Mouse (Mus musculus) limb, embryonic 11.5 days (tissue): Measurements from ENCODE around the gene Ipo9. TPM values are rescaled to one million over a fixed set of nuclear protein-coding genes. Genes with fewer than 3 reads are reported as not detected.

Experiments
- ATAC-seq: fragments of 200-750 bp; cut with Nextera tagmentation; 2 replicates; pipeline ENCODE4 v1.8.0; 2017; ENCODE audit warnings: low read depth; ENCODE audit not compliant: insufficient number of reproducible peaks, low FRiP score, low TSS enrichment
- DNase-seq: peaks from one replicate; pipeline ENCODE4 v3.0.0-alpha.2; 2015; ENCODE audit warnings: low spot score
- H3K27ac ChIP-seq: fragments of 300-500 bp; sonication (generic); replicated peaks from 2 replicates; pipeline ENCODE4 v1.5.1; 2014; ENCODE audit warnings: low read depth, mild to moderate bottlenecking, low read length
- H3K27me3 ChIP-seq: fragments of 300-500 bp; sonication (generic); 2 replicates; pipeline ENCODE4 v1.6.1; 2014; ENCODE audit warnings: mild to moderate bottlenecking, low read length, mixed read lengths; ENCODE audit not compliant: control insufficient read depth, insufficient read depth
- H3K36me3 ChIP-seq: fragments of 300-500 bp; sonication (generic); 2 replicates; pipeline ENCODE4 v1.6.1; 2014; ENCODE audit warnings: mild to moderate bottlenecking, low read length, moderate library complexity, mixed read lengths; ENCODE audit not compliant: control insufficient read depth, insufficient read depth
- H3K4me1 ChIP-seq: fragments of 300-500 bp; sonication (generic); 2 replicates; pipeline ENCODE4 v1.6.1; 2014; ENCODE audit warnings: low read length, mixed read lengths; ENCODE audit not compliant: control insufficient read depth, insufficient read depth
- H3K4me2 ChIP-seq: fragments of 300-500 bp; sonication (generic); 2 replicates; pipeline ENCODE4 v1.6.1; 2014; ENCODE audit warnings: low read depth, mild to moderate bottlenecking, moderate library complexity; ENCODE audit not compliant: severe bottlenecking
- H3K4me3 ChIP-seq: fragments of 300-500 bp; sonication (generic); 2 replicates; pipeline ENCODE4 v1.5.1; 2014; ENCODE audit warnings: low read depth, low read length
- H3K9ac ChIP-seq: fragments of 300-500 bp; sonication (generic); 2 replicates; pipeline ENCODE4 v1.6.1; 2014; ENCODE audit warnings: mild to moderate bottlenecking, low read length
- H3K9me3 ChIP-seq: fragments of 300-500 bp; sonication (generic); 2 replicates; pipeline ENCODE4 v1.6.1; 2016; ENCODE audit warnings: low read length; ENCODE audit not compliant: control insufficient read depth
- WGBS: fragments of 180-500 bp; shearing (Covaris S2); extraction: QIAGEN DNeasy Blood & Tissue Kit; methylation state at CpG from one replicate; pipeline ENCODE4 v1.1.7; 2014; 5-methylcytosine and 5-hydroxymethylcytosine counted together
- polyA plus RNA-seq: library from polyadenylated mRNA; unstranded; fragments of >200 nt; fragmentation: Nextera tagmentation; extraction: Ambion mirVana; gene quantifications from 2 replicates; pipeline ENCODE4 v1.2.1, GENCODE M21; 2014

Ipo9 gene
- polyA plus RNA-seq, 1 experiment from 2014 or later: 191 TPM

- Histone ChIP-seq H3K4me3 (no peak overlapping the region), H3K4me1 (no peaks in the 10 kb centered on the region), H3K4me2 (no peak overlapping the region), H3K9ac (no peak overlapping the region), H3K36me3 (no peaks in the 10 kb centered on the region), H3K27me3 (no peaks in the 10 kb centered on the region), H3K27ac (no peak overlapping the region), H3K9me3 (no peaks in the 10 kb centered on the region)
- no peak for DNase-seq
- ATAC-seq: no peak
- WGBS: 87% methylated on average over 4 of the region's 4 CpGs
Measured at GRCm38 (mm10) chr1:135361491-135361890, 68.8 kb downstream of the Ipo9 start.

GRCm38 (mm10) chr1:135359071-135359470 is 71.2 kb downstream of the Ipo9 start:
- H3K9ac ChIP-seq: no peak overlapping the region
- DNase-seq: no peak
- H3K9me3 ChIP-seq: no peaks in the 10 kb centered on the region
- no peaks in the 10 kb centered on the region for H3K27me3 ChIP-seq
- H3K4me3 ChIP-seq: no peak overlapping the region
- H3K27ac ChIP-seq: no peak overlapping the region
- no peak for ATAC-seq
- WGBS: 13% methylated on average over 2 of the region's 2 CpGs
- no peak overlapping the region for H3K4me2 ChIP-seq
- H3K36me3 ChIP-seq: no peaks in the 10 kb centered on the region
- no peaks in the 10 kb centered on the region for H3K4me1 ChIP-seq

DNA sequence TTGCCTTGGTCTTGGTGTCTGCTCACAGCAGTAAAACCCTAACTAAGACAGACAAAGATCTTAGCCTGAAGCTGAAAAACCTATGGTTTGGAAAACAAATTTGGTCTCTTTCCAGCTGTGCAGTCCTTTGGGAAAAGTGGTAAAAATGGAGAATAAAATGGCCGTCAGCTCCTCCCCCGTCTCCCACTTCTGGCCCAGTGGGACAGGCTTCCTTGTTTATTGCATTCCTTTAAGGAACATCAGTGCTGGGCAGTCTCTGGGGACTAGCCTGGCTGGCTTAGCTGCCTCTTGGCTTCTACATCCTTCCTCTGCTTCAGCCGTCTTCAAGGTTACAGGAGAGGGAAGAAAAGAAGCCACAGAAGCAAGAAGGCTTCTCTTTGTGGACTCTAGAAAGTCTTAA is 78.3 kb downstream of the Ipo9 start:
- Histone ChIP-seq H3K4me2 (no peak overlapping the region), H3K4me1 (0 out of 2 replicates have a peak, but pooled peaks cover 2% of the 10 kb centered on the region), H3K27ac (no peak overlapping the region), H3K9me3 (no peaks in the 10 kb centered on the region), H3K4me3 (no peak overlapping the region), H3K9ac (no peak overlapping the region), H3K27me3 (no peaks in the 10 kb centered on the region), H3K36me3 (no peaks in the 10 kb centered on the region)
- ATAC-seq (no peak), DNase-seq (no peak)
- WGBS: 71% methylated on average over 3 of the region's 3 CpGs

- Histone ChIP-seq H3K4me3 (no peak overlapping the region), H3K4me2 (no peak overlapping the region), H3K27me3 (no peaks in the 10 kb centered on the region), H3K4me1 (0 out of 2 replicates have a peak, but pooled peaks cover 2% of the 10 kb centered on the region), H3K9me3 (no peaks in the 10 kb centered on the region), H3K27ac (no peak overlapping the region), H3K9ac (no peak overlapping the region), H3K36me3 (no peaks in the 10 kb centered on the region)
- 64% methylated on average over 4 of the region's 4 CpGs for WGBS
- no peak for DNase-seq
- no peak for ATAC-seq
Measured at GRCm38 (mm10) chr1:135347498-135348169, 82.7 kb downstream of the Ipo9 start.

DNA sequence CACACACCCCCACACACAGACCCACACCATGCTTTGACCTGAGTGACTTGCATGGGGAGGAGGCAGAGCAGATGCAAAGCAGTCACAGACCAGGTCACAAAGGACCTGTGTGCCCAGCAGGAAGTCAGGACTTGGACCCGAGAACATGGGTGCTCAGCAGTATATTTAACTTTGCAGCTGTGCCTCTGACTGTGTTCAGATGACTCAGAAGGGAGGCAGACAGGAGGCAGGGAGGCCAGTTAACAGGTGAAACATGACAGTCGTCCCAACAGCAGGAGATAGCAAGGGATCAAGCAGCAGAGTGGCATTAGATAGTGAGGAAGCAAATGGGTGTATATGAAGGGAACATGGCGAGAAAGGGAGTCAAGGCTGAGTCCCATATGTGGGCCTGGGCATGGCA is 83.4 kb downstream of the Ipo9 start:
- WGBS: 67% methylated on average over 3 of the region's 3 CpGs
- H3K9ac ChIP-seq: no peak overlapping the region
- no peak for ATAC-seq

DNA sequence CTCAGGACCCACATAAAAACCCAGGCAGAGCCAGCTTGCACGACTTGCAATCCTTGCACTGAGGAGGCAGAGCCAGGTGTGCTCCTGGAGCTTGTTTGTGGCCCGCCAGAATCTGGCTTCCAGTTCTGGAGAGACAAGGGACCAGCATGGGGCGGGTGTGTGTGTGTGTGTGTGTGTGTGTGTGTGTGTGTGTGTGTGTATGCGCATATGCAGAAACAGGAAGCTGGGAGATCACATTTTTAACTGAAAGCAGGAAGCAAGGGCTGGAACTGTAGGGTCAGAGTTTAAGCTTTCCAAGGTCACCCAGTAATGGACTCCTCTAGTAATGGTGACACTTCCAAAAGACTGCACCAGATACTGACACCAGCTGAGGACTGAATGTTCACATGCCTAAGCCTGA is 86.3 kb downstream of the Ipo9 start:
- WGBS: 49% methylated on average over 4 of the region's 4 CpGs
- no peak for ATAC-seq
- Histone ChIP-seq H3K9me3 (no peaks in the 10 kb centered on the region), H3K36me3 (no peaks in the 10 kb centered on the region), H3K27ac (no peak overlapping the region), H3K4me2 (no peak overlapping the region), H3K27me3 (no peaks in the 10 kb centered on the region), H3K4me3 (no peak overlapping the region), H3K4me1 (0 out of 2 replicates have a peak, but pooled peaks cover 2% of the 10 kb centered on the region), H3K9ac (no peak overlapping the region)
- no peak for DNase-seq

More for the DNA sequence above, 83.4 kb downstream of the Ipo9 start:
- H3K27ac ChIP-seq: no peak overlapping the region
- no peak overlapping the region for H3K4me3 ChIP-seq
- H3K27me3 ChIP-seq: no peaks in the 10 kb centered on the region
- no peaks in the 10 kb centered on the region for H3K9me3 ChIP-seq
- H3K36me3 ChIP-seq: no peaks in the 10 kb centered on the region
- no peak for DNase-seq
- 0 out of 2 replicates have a peak, but pooled peaks cover 2% of the 10 kb centered on the region for H3K4me1 ChIP-seq
- no peak overlapping the region for H3K4me2 ChIP-seq

GRCm38 (mm10) chr1:135341947-135342346 is 88.4 kb downstream of the Ipo9 start:
- no peak overlapping the region for H3K4me2 ChIP-seq

More at GRCm38 (mm10) chr1:135341947-135342346, 88.4 kb downstream of the Ipo9 start:
- no peaks in the 10 kb centered on the region for H3K36me3 ChIP-seq
- no peak overlapping the region for H3K9ac ChIP-seq
- 91% methylated on average over 8 of the region's 8 CpGs for WGBS
- ATAC-seq: no peak
- no peaks in the 10 kb centered on the region for H3K9me3 ChIP-seq
- no peaks in the 10 kb centered on the region for H3K4me1 ChIP-seq
- no peak for DNase-seq
- H3K27me3 ChIP-seq: no peaks in the 10 kb centered on the region
- no peak overlapping the region for H3K27ac ChIP-seq
- H3K4me3 ChIP-seq: no peak overlapping the region
